Mouse (Mus musculus) olfactory bulb, adult 2 months (tissue): ENCODE results near the gene Thbs2. TPM values are rescaled to one million over a fixed set of nuclear protein-coding genes. Genes with fewer than 3 reads are reported as not detected.

Source experiments
- H3K27ac ChIP-seq: fragments of 200-500 bp; 2 replicates; pipeline ENCODE4 v1.5.1; 2012; ENCODE audit warnings: low read depth, low read length; ENCODE audit not compliant: insufficient read depth
- H3K4me1 ChIP-seq: fragments of 200-500 bp; 2 replicates; pipeline ENCODE4 v1.6.1; 2012; ENCODE audit warnings: low read length; ENCODE audit not compliant: control insufficient read depth, insufficient read depth
- H3K4me3 ChIP-seq: fragments of 200-500 bp; 2 replicates; pipeline ENCODE4 v1.5.1; 2012; ENCODE audit warnings: mild to moderate bottlenecking, low read depth, low read length, moderate library complexity; ENCODE audit not compliant: insufficient read depth
- CTCF ChIP-seq: fragments of 200-500 bp; IDR thresholded peaks from 2 replicates; pipeline ENCODE4 v1.5.1; 2012; ENCODE audit warnings: low read depth, mild to moderate bottlenecking, low read length, moderate library complexity; ENCODE audit not compliant: insufficient read depth
- POLR2A ChIP-seq: fragments of 200-500 bp; IDR thresholded peaks from 2 replicates; pipeline ENCODE4 v1.6.1; 2012; ENCODE audit warnings: mild to moderate bottlenecking, low read depth, low read length, moderate library complexity; ENCODE audit not compliant: insufficient read depth
- WGBS: fragments of 180-500 bp; shearing (Covaris S2); methylation state at CpG from one replicate; pipeline ENCODE4 v1.1.7; 2018; 5-methylcytosine and 5-hydroxymethylcytosine counted together
- polyA plus RNA-seq: library from polyadenylated mRNA; stranded (reverse); fragments of >200 nt; gene quantifications from 2 replicates; pipeline ENCODE4 v1.2.4, GENCODE M21; 2012; ENCODE audit warnings: low replicate concordance; ENCODE audit not compliant: missing spikeins, insufficient read depth, insufficient read length

Gene Thbs2
- polyA plus RNA-seq, 1 experiment = not detected

- WGBS = 93% methylated on average over 7 of the region's 7 CpGs
- no peaks in the 10 kb centered on the region for H3K4me1 ChIP-seq
- no peak overlapping the region for H3K4me3 ChIP-seq
- H3K27ac ChIP-seq = no peak overlapping the region
- TF ChIP-seq CTCF (no peak), POLR2A (no peak)
Observed at GRCm38 (mm10) chr17:14682836-14683235, 11.2 kb downstream of the Thbs2 start.

DNA sequence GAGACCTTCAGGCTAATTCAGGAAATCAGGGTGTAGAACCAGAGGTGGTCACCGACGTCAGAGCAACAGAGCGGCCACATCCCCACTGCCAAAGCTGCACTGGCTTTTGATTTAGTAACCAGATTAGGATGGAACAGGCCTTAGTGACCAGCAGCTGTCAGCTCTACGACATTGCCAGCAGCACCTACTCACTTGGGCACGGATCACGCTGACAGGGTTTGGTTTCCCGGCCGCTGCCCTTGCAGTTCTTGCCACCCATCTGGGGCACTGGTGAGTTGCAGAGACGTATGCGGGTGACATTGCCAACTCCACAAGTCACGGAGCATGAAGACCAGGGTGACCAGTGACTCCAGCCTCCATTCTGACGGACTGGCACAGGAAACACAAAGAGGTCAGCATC is 13.0 kb downstream of the Thbs2 start:
- Histone ChIP-seq H3K4me1 (no peaks in the 10 kb centered on the region), H3K4me3 (no peak overlapping the region), H3K27ac (no peak overlapping the region)
- 90% methylated on average over 12 of the region's 12 CpGs for WGBS
- TF ChIP-seq POLR2A (no peak), CTCF (no peak)

DNA sequence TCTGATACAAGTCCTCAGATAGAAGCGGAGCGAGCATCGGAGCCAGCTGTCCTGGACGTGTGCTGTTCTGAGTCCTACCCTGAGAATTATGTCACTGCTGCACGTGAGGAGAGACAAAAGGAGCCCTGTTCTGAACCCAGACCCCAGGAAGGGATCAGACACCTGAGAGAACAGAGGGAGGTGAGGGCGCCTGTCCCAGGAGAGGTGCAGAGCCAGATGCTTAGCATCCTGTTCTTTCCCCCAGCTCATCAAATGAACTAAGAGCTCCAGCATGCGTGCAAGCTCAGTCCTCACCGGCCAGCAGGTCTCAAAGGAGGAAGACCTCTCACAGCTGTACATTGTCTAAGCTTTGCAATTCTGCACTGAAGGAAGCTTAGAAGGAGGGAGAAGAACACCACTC is 16.8 kb downstream of the Thbs2 start:
- TF ChIP-seq CTCF (no peak), POLR2A (no peak)
- no peak overlapping the region for H3K4me3 ChIP-seq
- peaks cover 7% of the 10 kb centered on the region; the same call in 1 of the 2 replicates for H3K4me1 ChIP-seq
- H3K27ac ChIP-seq = no peak overlapping the region
- WGBS = 83% methylated on average over 8 of the region's 8 CpGs

DNA sequence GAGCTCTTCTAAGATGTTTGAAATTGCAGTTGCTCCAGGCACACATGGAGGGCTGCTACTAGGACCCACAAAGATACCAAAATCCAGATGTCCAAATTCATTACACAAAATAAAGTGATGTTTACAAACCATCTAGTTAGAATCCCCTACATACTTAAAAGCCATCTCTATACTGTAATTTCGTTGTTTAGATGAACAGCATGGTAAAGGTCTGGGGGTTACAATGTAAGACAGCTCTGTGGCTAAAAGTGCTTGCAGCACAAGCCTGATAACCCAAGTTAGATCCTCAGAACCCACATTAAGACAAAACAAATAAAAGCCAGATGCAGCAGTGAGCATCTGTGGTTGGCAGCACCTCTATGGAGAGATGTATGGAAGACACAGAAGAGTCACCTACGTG is 18.5 kb downstream of the Thbs2 start:
- WGBS = 89% methylated on average over 2 of the region's 2 CpGs
- Histone ChIP-seq H3K4me3 (no peak overlapping the region), H3K27ac (no peak overlapping the region), H3K4me1 (peaks cover 7% of the 10 kb centered on the region; the same call in 1 of the 2 replicates)
- TF ChIP-seq CTCF (no peak), POLR2A (no peak)

GRCm38 (mm10) chr17:14672402-14672801 is 21.6 kb downstream of the Thbs2 start:
- H3K4me3 ChIP-seq = no peak overlapping the region
- no peak for TF ChIP-seq CTCF
- no peak for TF ChIP-seq POLR2A
- WGBS = 53% methylated on average over 5 of the region's 5 CpGs
- H3K27ac ChIP-seq = no peak overlapping the region
- H3K4me1 ChIP-seq = peaks cover 7% of the 10 kb centered on the region; the same call in 1 of the 2 replicates

- no peaks in the 10 kb centered on the region; the same call in 1 of the 2 replicates for H3K4me1 ChIP-seq
- H3K4me3 ChIP-seq = no peak overlapping the region
- 87% methylated on average over 4 of the region's 4 CpGs for WGBS
- H3K27ac ChIP-seq = no peak overlapping the region
- no peak for TF ChIP-seq POLR2A
- no peak for TF ChIP-seq CTCF
Observed at GRCm38 (mm10) chr17:14667225-14667624, 26.8 kb downstream of the Thbs2 start.

DNA sequence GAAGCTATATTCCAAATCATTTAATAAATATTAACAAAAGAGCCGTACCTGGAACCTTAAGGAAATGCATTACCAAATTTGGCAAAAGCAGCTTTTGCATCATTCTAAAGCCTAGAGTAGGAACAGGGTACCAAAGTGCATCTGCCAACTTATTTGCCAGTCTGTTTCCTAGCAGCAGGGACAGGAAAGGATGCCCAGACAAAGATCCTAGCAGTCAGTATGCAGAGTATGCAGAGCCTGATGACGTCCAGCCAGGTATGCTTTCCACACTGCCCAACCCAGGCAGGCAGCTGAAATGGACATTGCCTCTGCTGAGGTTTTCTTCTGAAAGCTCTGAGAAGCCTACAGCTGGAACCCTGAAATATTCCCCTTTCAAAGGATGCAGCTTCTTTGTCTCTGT is 27.6 kb downstream of the Thbs2 start:
- TF ChIP-seq CTCF (no peak), POLR2A (no peak)
- WGBS = 75% methylated on average over 2 of the region's 2 CpGs
- Histone ChIP-seq H3K4me3 (no peak overlapping the region), H3K27ac (no peak overlapping the region), H3K4me1 (no peaks in the 10 kb centered on the region)

- Histone ChIP-seq H3K4me3 (no peak overlapping the region), H3K27ac (no peak overlapping the region), H3K4me1 (peaks cover 2% of the 10 kb centered on the region; the same call in 1 of the 2 replicates)
- TF ChIP-seq CTCF = no peak
- no peak for TF ChIP-seq POLR2A
- 81% methylated on average over 5 of the region's 5 CpGs for WGBS
Observed at GRCm38 (mm10) chr17:14663366-14663765, 30.7 kb downstream of the Thbs2 start.

GRCm38 (mm10) chr17:14662409-14662808 is 31.6 kb downstream of the Thbs2 start:
- H3K4me1 ChIP-seq = peaks cover 2% of the 10 kb centered on the region; the same call in 1 of the 2 replicates
- H3K4me3 ChIP-seq = no peak overlapping the region
- WGBS = 75% methylated on average over 6 of the region's 6 CpGs
- no peak for TF ChIP-seq POLR2A
- no peak for TF ChIP-seq CTCF
- H3K27ac ChIP-seq = no peak overlapping the region

DNA sequence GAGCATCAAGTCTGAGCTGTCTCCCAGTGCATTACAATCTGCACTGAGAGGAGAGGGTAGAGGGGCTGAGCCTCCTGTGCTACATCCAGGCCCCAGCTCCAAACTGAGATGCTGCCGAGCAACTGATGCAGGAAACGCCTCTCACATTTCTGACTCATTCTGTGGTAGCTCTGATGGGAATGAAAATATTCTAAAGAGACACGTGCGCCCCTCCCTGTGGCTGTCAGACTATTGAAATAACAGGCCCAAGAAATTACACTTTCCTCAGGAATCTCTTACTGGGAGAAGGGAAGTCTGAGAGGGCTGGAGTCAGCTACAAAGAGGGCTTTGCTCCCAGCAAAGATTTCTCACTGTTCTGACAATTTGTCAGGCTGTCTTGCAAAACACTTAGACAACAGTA is 34.3 kb downstream of the Thbs2 start:
- 34% methylated on average over 4 of the region's 4 CpGs for WGBS
- TF ChIP-seq CTCF (no peak), POLR2A (no peak)
- Histone ChIP-seq H3K27ac (no peak overlapping the region), H3K4me3 (no peak overlapping the region), H3K4me1 (peaks cover 2% of the 10 kb centered on the region; the same call in 1 of the 2 replicates)

DNA sequence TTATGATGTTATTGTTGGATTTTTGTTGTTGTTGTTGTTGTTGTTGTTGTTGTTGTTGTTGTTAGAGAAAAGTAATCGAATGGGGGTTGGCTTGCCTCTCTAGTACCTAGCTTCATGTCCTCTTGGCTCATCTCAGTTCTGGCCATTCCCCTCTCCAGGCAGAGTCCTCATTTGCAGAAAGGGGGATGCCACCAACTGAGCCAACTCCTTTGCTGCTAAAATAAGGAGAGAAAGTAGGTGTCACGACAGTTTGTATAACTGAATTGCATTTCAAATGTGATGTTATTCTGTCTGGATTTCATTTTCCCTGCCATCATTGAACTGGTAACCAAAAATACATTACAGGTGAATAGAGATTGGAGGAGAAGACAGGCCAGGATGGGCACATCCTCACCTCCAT is 35.9 kb downstream of the Thbs2 start:
- 89% methylated on average over 2 of the region's 2 CpGs for WGBS
- no peak for TF ChIP-seq POLR2A
- TF ChIP-seq CTCF = no peak
- Histone ChIP-seq H3K4me3 (no peak overlapping the region), H3K27ac (no peak overlapping the region), H3K4me1 (peaks cover 2% of the 10 kb centered on the region; the same call in 1 of the 2 replicates)
